Mouse (Mus musculus) heart, embryonic 12.5 days (tissue): ENCODE measurements around the gene Fat3. TPM values are rescaled to one million over a fixed set of nuclear protein-coding genes. Genes with fewer than 3 reads are reported as not detected.

Experiments used
- ATAC-seq: fragments of 200-750 bp; cut with Nextera tagmentation; 2 replicates; pipeline ENCODE4 v1.8.0; 2017; ENCODE audit warnings: moderate TSS enrichment, moderate library complexity; ENCODE audit not compliant: insufficient number of reproducible peaks, low FRiP score
- H3K27ac ChIP-seq: fragments of 300-500 bp; sonication (generic); 2 replicates; pipeline ENCODE4 v1.5.1; 2016; ENCODE audit warnings: mild to moderate bottlenecking, moderate library complexity; ENCODE audit not compliant: poor library complexity, severe bottlenecking
- H3K27me3 ChIP-seq: fragments of 300-500 bp; sonication (generic); replicated peaks from 2 replicates; pipeline ENCODE4 v1.6.1; 2016; ENCODE audit warnings: mild to moderate bottlenecking, moderate library complexity
- H3K36me3 ChIP-seq: fragments of 300-500 bp; sonication (generic); 2 replicates; pipeline ENCODE4 v1.6.1; 2016; ENCODE audit warnings: mild to moderate bottlenecking, moderate library complexity
- H3K4me1 ChIP-seq: fragments of 300-500 bp; sonication (generic); replicated peaks from 2 replicates; pipeline ENCODE4 v1.6.1; 2016; ENCODE audit warnings: mild to moderate bottlenecking
- H3K4me2 ChIP-seq: fragments of 300-500 bp; sonication (generic); 2 replicates; pipeline ENCODE4 v1.6.1; 2016; ENCODE audit warnings: mild to moderate bottlenecking, moderate library complexity
- H3K4me3 ChIP-seq: fragments of 300-500 bp; sonication (generic); 2 replicates; pipeline ENCODE4 v1.5.1; 2016; ENCODE audit warnings: mild to moderate bottlenecking
- H3K9ac ChIP-seq: fragments of 300-500 bp; sonication (generic); 2 replicates; pipeline ENCODE4 v1.6.1; 2016; ENCODE audit warnings: mild to moderate bottlenecking, moderate library complexity
- H3K9me3 ChIP-seq: fragments of 300-500 bp; sonication (generic); replicated peaks from 2 replicates; pipeline ENCODE4 v1.6.1; 2016; ENCODE audit warnings: mild to moderate bottlenecking, moderate library complexity
- WGBS: fragments of 180-500 bp; shearing (Covaris S2); methylation state at CpG from one replicate; pipeline ENCODE4 v1.1.7; 2016; 5-methylcytosine and 5-hydroxymethylcytosine counted together
- polyA plus RNA-seq: library from polyadenylated mRNA; unstranded; fragments of >200 nt; fragmentation: Nextera tagmentation; extraction: Ambion mirVana; gene quantifications from 2 replicates; pipeline ENCODE4 v1.2.1, GENCODE M21; 2016

Fat3 gene
- polyA plus RNA-seq, 1 experiment from 2014 or later: 1.5 TPM

GRCm38 (mm10) chr9:15964198-15964597 is 536.9 kb downstream of the Fat3 start:
- H3K36me3 ChIP-seq: no peaks in the 10 kb centered on the region
- no peaks in the 10 kb centered on the region for H3K9me3 ChIP-seq
- no peak overlapping the region for H3K4me2 ChIP-seq
- ATAC-seq: no peak
- 64% methylated on average over 3 of the region's 3 CpGs for WGBS
- no peak overlapping the region for H3K9ac ChIP-seq
- no peaks in the 10 kb centered on the region for H3K4me1 ChIP-seq
- no peak overlapping the region for H3K27ac ChIP-seq
- no peak overlapping the region for H3K4me3 ChIP-seq
- H3K27me3 ChIP-seq: no peaks in the 10 kb centered on the region

GRCm38 (mm10) chr9:15962886-15963285 is 538.2 kb downstream of the Fat3 start:
- Histone ChIP-seq H3K9me3 (no peaks in the 10 kb centered on the region), H3K4me3 (no peak overlapping the region), H3K36me3 (no peaks in the 10 kb centered on the region), H3K4me1 (no peaks in the 10 kb centered on the region), H3K9ac (no peak overlapping the region), H3K27ac (no peak overlapping the region), H3K27me3 (no peaks in the 10 kb centered on the region), H3K4me2 (no peak overlapping the region)
- ATAC-seq: no peak
- WGBS: 67% methylated on average over 2 of the region's 2 CpGs

GRCm38 (mm10) chr9:15958224-15958787 is 542.8 kb downstream of the Fat3 start:
- Histone ChIP-seq H3K27me3 (no peaks in the 10 kb centered on the region), H3K4me1 (no peaks in the 10 kb centered on the region), H3K27ac (no peak overlapping the region), H3K36me3 (no peaks in the 10 kb centered on the region), H3K9ac (no peak overlapping the region), H3K9me3 (no peaks in the 10 kb centered on the region), H3K4me3 (no peak overlapping the region), H3K4me2 (no peak overlapping the region)
- no peak for ATAC-seq
- WGBS: 59% methylated on average over 3 of the region's 3 CpGs

GRCm38 (mm10) chr9:15957816-15958215 is 543.3 kb downstream of the Fat3 start:
- Histone ChIP-seq H3K9me3 (no peaks in the 10 kb centered on the region), H3K27ac (no peak overlapping the region), H3K9ac (no peak overlapping the region), H3K4me3 (no peak overlapping the region), H3K36me3 (no peaks in the 10 kb centered on the region), H3K27me3 (no peaks in the 10 kb centered on the region), H3K4me1 (no peaks in the 10 kb centered on the region), H3K4me2 (no peak overlapping the region)
- ATAC-seq: no peak
- 70% methylated on average over 3 of the region's 3 CpGs for WGBS

- 75% methylated on average over 5 of the region's 5 CpGs for WGBS
- no peak for ATAC-seq
These were observed 545.8 kb downstream of the Fat3 start for GRCm38 (mm10) chr9:15955147-15955782.

GRCm38 (mm10) chr9:15954338-15954704 is 546.8 kb downstream of the Fat3 start:
- no peaks in the 10 kb centered on the region for H3K4me1 ChIP-seq
- no peak overlapping the region for H3K9ac ChIP-seq
- no peak overlapping the region for H3K27ac ChIP-seq
- no peaks in the 10 kb centered on the region for H3K9me3 ChIP-seq
- 0 out of 2 replicates have a peak, but pooled peaks cover 4% of the 10 kb centered on the region for H3K27me3 ChIP-seq
- WGBS: 70% methylated on average over 1 of the region's 1 CpGs
- no peaks in the 10 kb centered on the region for H3K36me3 ChIP-seq
- no peak overlapping the region for H3K4me2 ChIP-seq
- no peak for ATAC-seq
- no peak overlapping the region for H3K4me3 ChIP-seq

More at GRCm38 (mm10) chr9:15955147-15955782, 545.8 kb downstream of the Fat3 start:
- H3K36me3 ChIP-seq: no peaks in the 10 kb centered on the region
- no peak overlapping the region for H3K9ac ChIP-seq
- no peak overlapping the region for H3K27ac ChIP-seq
- no peaks in the 10 kb centered on the region for H3K9me3 ChIP-seq
- H3K27me3 ChIP-seq: 0 out of 2 replicates have a peak, but pooled peaks cover 4% of the 10 kb centered on the region
- H3K4me2 ChIP-seq: no peak overlapping the region
- H3K4me3 ChIP-seq: no peak overlapping the region
- no peaks in the 10 kb centered on the region for H3K4me1 ChIP-seq

- Histone ChIP-seq H3K4me2 (no peak overlapping the region), H3K27ac (no peak overlapping the region), H3K4me3 (no peak overlapping the region), H3K4me1 (no peaks in the 10 kb centered on the region), H3K27me3 (0 out of 2 replicates have a peak, but pooled peaks cover 4% of the 10 kb centered on the region), H3K9me3 (no peaks in the 10 kb centered on the region), H3K9ac (no peak overlapping the region), H3K36me3 (no peaks in the 10 kb centered on the region)
- WGBS: 73% methylated on average over 6 of the region's 6 CpGs
- ATAC-seq: no peak
These were observed 547.3 kb downstream of the Fat3 start for GRCm38 (mm10) chr9:15953585-15954337.

GRCm38 (mm10) chr9:15948086-15948485 is 553.0 kb downstream of the Fat3 start:
- Histone ChIP-seq H3K27me3 (0 out of 2 replicates have a peak, but pooled peaks cover 4% of the 10 kb centered on the region), H3K9me3 (no peaks in the 10 kb centered on the region), H3K4me1 (no peaks in the 10 kb centered on the region), H3K27ac (no peak overlapping the region), H3K4me3 (no peak overlapping the region), H3K36me3 (no peaks in the 10 kb centered on the region), H3K4me2 (no peak overlapping the region), H3K9ac (no peak overlapping the region)
- 79% methylated on average over 4 of the region's 4 CpGs for WGBS
- no peak for ATAC-seq

- Histone ChIP-seq H3K9me3 (no peaks in the 10 kb centered on the region), H3K9ac (no peak overlapping the region), H3K4me2 (no peak overlapping the region), H3K36me3 (no peaks in the 10 kb centered on the region), H3K27ac (no peak overlapping the region), H3K4me3 (no peak overlapping the region), H3K27me3 (no peaks in the 10 kb centered on the region), H3K4me1 (no peaks in the 10 kb centered on the region; the same call in 1 of the 2 replicates)
- no peak for ATAC-seq
- 67% methylated on average over 3 of the region's 3 CpGs for WGBS
These were observed 556.9 kb downstream of the Fat3 start for GRCm38 (mm10) chr9:15944182-15944581.

- ATAC-seq: no peak
- H3K9ac ChIP-seq: no peak overlapping the region
These were observed 557.5 kb downstream of the Fat3 start for GRCm38 (mm10) chr9:15943486-15944153.

GRCm38 (mm10) chr9:15941818-15942217 is 559.3 kb downstream of the Fat3 start:
- 74% methylated on average over 2 of the region's 2 CpGs for WGBS
- H3K4me3 ChIP-seq: no peak overlapping the region
- ATAC-seq: no peak
- no peaks in the 10 kb centered on the region for H3K9me3 ChIP-seq
- no peak overlapping the region for H3K27ac ChIP-seq
- no peak overlapping the region for H3K4me2 ChIP-seq
- H3K4me1 ChIP-seq: no peaks in the 10 kb centered on the region; the same call in 1 of the 2 replicates
- 0 out of 2 replicates have a peak, but pooled peaks cover 3% of the 10 kb centered on the region for H3K27me3 ChIP-seq
- H3K36me3 ChIP-seq: no peaks in the 10 kb centered on the region
- no peak overlapping the region for H3K9ac ChIP-seq

More at GRCm38 (mm10) chr9:15943486-15944153, 557.5 kb downstream of the Fat3 start:
- no peak overlapping the region for H3K4me2 ChIP-seq
- H3K27me3 ChIP-seq: 0 out of 2 replicates have a peak, but pooled peaks cover under 1% of the 10 kb centered on the region
- no peak overlapping the region for H3K4me3 ChIP-seq
- H3K36me3 ChIP-seq: no peaks in the 10 kb centered on the region
- H3K9me3 ChIP-seq: no peaks in the 10 kb centered on the region
- H3K27ac ChIP-seq: no peak overlapping the region
- H3K4me1 ChIP-seq: no peaks in the 10 kb centered on the region; the same call in 1 of the 2 replicates
- WGBS: 77% methylated on average over 3 of the region's 3 CpGs
